Mouse (Mus musculus): ENCODE results near the gene Mns1. TPM values are rescaled to one million over a fixed set of nuclear protein-coding genes. Genes with fewer than 3 reads are reported as not detected.
"Not testable (repeated sequence)": the region's sequence is repeated elsewhere in the genome, so short reads cannot be mapped to it uniquely, and the experiment has no call there.

The Mns1 gene
- total RNA-seq, 2 experiments from 2014 or later, result 146 to 177 TPM

DNA sequence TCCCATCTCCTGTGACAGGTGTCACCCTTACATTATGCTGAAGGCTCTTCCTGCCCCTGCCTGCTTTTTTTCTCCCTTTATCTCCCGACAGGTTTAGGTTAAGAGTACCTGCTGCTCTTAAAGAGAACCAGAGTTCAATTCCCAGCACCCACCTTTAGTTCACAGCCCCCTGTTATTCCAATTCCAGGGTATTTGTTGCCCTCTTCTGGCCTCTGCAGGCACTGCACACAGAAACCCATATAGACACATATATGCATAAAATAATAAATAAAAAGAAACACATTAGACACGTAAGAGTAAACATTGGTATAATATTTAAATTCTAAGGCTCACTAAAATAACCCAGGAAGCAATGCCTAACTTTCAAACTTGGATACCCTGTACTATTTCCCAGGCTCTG, 15.1 kb upstream of the Mns1 start:
- ATAC-seq (replicated peaks; ENCODE audit: low FRiP score, poor library complexity, severe bottlenecking), result no peak

DNA sequence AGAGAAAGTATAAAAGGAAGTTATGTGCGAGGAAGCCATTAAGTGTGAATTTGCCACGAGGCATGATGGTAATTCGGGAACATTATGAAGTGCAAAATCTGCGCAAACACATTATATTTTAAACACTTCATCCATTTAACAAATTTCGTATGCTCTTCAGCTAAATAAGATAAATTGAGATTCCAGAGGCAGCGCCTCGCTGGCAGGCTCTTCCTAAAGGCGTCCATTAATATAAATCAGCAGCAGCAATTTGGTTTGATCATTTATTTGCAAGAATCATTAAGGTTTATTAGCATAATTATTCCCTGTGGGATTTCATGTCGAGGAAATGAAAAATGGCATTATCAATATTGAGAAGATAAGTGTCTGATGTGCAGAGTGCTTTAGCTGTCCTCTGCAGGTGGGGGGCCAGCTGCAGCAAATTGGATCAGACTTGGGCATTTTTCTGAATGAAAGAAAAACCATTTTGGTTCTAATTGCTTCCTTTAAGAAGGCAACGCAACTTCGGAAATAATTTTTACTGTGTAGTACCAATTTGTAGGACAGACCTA, 12.4 kb upstream of the Mns1 start:
- ATAC-seq (replicated peaks; ENCODE audit: low FRiP score, poor library complexity, severe bottlenecking), result no peak

DNA sequence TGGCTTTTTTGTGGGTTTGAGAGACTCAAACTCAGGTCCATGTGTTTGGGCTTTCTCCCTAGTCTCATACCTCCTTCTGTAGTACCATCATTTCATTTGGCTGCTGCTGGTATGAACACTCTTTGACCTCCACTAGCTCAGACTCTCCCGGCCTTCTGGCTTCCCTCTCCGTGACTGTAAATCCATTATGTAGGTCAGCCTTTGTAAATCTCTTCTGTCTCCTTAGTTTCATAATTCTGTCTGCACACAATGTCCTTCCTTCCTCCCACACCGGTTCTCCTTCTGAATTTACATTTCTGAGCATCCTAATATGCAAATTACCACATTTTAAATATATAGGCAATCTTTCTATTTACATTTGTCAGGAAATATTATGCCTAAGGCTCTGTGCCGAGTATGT, 9.9 kb upstream of the Mns1 start:
- ATAC-seq (replicated peaks; ENCODE audit: low FRiP score, poor library complexity, severe bottlenecking), result no peak

- no peak for ATAC-seq (replicated peaks; ENCODE audit: low FRiP score, poor library complexity, severe bottlenecking)
Measured at GRCm38 (mm10) chr9:72434876-72435275, 2.9 kb upstream of the Mns1 start.

GRCm38 (mm10) chr9:72438749-72439148, 938 bp downstream of the Mns1 start:
- ATAC-seq (replicated peaks; ENCODE audit: low FRiP score, poor library complexity, severe bottlenecking), result no peak

- ATAC-seq (replicated peaks; ENCODE audit: low FRiP score, poor library complexity, severe bottlenecking), result no peak
Measured at GRCm38 (mm10) chr9:72440358-72440757, 2.5 kb downstream of the Mns1 start.

DNA sequence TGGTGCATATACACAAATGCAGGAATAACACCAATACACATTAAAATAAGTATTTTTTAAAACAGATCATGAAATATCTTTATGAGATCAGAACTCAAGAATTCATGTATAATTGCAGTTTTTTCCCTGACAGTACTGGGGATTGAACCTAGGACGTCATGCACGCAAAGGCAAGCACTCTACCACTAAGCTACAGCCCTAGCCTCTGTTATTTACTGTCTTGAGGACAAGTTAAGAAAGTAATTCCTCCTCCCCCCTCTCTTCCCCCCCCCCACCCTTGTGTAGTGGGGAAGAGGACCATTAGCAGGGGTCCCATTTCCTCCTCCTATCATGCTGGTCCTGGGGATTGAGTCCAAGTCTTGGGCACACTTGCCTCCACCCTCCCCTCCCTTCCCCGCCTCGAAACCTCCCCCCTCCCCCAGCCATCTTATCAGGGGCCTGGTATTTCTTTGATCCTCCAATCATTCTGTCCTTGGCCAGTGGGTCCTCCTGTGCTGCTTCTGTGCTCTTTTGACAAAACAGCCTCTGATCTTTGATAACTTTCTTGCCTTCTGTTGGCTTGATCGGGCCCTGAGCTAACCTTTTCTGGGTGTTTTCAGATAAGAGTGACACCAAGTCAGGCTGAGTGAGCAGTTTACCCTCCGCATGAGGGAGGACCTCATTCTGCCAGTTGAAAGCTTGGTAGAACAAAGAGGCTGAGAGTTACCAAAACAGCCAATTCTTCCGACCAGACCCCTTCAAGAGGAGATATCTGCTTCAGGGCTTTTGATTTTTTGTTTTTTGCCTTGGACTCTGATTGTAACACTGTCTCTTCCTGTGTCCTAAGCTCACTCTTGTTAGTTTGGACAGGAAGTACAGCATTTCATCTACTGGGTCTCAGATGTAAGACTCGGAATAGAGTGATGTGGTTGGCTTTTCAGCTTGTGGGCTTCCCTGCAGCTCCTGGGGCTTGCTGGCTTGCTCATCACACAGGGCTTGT, 3.4 kb downstream of the Mns1 start:
- ATAC-seq (replicated peaks; ENCODE audit: low FRiP score, poor library complexity, severe bottlenecking), result peak; percentile 17

- no peak for ATAC-seq (replicated peaks; ENCODE audit: low FRiP score, poor library complexity, severe bottlenecking)
Measured at GRCm38 (mm10) chr9:72441927-72442715, 4.3 kb downstream of the Mns1 start.

DNA sequence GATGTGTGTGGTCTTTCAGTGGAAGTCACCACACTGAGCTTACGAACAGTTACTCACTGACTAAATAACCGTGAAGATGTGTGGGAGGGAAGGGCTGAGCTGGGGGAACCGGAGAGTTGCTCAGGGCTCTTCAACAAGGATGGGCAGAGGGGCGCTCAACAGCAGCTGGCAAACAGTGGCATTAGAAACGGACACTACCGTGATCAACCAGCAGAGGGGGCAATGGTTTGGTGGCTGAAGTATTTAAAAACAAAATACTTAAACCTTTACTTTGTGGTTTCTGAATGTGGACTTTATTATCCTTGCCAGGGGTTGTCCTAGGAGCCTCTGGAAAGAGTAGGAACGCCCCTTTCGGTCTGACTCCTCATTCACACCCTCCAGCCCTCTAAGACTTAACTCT, 10.2 kb downstream of the Mns1 start:
- peak; percentile 56 for ATAC-seq (replicated peaks; ENCODE audit: low FRiP score, poor library complexity, severe bottlenecking)

- ATAC-seq (replicated peaks; ENCODE audit: low FRiP score, poor library complexity, severe bottlenecking), result peak; percentile 84
Measured at GRCm38 (mm10) chr9:72449367-72449766, 11.6 kb downstream of the Mns1 start.

GRCm38 (mm10) chr9:72449841-72450240, 12.0 kb downstream of the Mns1 start:
- 0 out of 2 replicates have a peak, but pooled peaks have one; percentile 12 for ATAC-seq (replicated peaks; ENCODE audit: low FRiP score, poor library complexity, severe bottlenecking)

DNA sequence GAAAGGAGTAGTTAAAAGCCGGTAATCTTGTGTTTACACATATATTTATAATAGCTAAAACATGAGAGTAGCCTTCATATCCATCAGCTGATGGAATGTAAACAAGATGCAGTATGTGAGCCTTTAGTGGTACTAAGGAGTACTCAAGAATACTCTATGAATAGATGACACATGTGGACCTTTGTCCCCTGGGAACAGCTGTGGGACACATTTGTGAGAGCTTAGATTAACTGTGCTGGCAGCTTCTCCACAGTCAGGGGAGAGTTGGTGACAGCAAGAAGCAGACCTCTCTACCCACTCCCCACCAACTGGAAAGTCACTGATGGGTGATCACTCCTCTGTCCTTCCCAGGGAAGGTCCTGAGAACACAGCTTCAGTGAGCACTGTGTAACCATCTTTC, 12.6 kb downstream of the Mns1 start:
- ATAC-seq (replicated peaks; ENCODE audit: low FRiP score, poor library complexity, severe bottlenecking), result no peak

DNA sequence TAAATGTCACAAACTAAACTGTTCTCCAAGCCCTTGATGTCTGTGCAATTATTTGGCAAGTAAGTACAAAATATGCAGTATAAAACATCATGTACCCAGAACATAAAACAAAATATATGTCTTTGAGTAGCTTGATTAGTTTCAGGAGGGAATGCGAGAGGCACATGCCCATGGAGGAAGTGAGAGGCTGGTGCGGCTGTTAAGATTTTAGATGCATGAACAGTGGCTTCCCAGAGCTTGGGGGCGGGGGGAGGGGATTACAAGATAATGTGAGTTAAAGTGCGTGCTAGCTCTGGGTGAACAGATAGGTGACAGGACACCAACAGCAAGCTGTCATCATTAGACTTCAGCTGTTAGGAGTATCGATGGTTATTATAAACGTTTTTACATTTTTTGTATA, 13.3 kb downstream of the Mns1 start:
- no peak for ATAC-seq (replicated peaks; ENCODE audit: low FRiP score, poor library complexity, severe bottlenecking)

DNA sequence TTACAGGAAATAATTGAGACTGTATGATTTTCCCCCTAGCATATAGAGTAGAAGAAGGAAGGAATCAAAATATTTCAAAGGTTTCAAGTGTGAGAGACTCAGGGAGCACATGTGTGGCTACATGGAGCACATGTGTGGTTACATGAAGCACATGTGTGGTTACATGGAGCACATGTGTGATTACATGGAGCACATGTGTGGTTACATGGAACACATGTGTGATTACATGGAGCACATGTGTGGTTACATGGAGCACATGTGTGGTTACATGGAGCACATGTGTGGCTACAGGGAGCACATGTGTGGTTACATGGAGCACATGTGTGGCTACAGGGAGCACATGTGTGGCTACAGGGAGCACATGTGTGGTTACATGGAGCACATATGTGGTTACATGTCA, 16.5 kb downstream of the Mns1 start:
- not testable (repeated sequence) for ATAC-seq (replicated peaks; ENCODE audit: low FRiP score, poor library complexity, severe bottlenecking)

GRCm38 (mm10) chr9:72456374-72456773, 18.6 kb downstream of the Mns1 start:
- no peak for ATAC-seq (replicated peaks; ENCODE audit: low FRiP score, poor library complexity, severe bottlenecking)

GRCm38 (mm10) chr9:72458233-72458632, 20.4 kb downstream of the Mns1 start:
- ATAC-seq (replicated peaks; ENCODE audit: low FRiP score, poor library complexity, severe bottlenecking), result peak; percentile 82

DNA sequence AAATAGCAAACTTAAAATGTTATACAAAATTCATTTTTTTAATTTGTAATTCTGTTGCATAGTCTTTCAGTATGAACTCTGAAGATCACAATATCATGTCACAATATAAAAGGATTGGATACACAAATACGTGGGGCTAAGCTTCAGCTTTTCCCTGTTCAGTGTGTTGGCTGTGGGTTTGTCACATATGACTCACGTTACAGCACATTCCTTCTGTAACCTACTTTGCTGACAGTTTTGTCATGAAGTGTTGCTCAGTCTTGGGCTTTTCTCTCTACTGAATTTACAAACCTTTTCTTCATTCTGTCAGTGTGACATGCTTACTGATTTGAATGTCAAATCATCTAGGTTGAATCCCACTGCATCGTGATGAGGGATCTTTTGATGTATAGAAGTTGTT, 21.9 kb downstream of the Mns1 start:
- no peak for ATAC-seq (replicated peaks; ENCODE audit: low FRiP score, poor library complexity, severe bottlenecking)

GRCm38 (mm10) chr9:72460767-72461166, 23.0 kb downstream of the Mns1 start:
- no peak for ATAC-seq (replicated peaks; ENCODE audit: low FRiP score, poor library complexity, severe bottlenecking)

- ATAC-seq (replicated peaks; ENCODE audit: low FRiP score, poor library complexity, severe bottlenecking), result no peak
Measured at GRCm38 (mm10) chr9:72462427-72462826, 24.6 kb downstream of the Mns1 start.

DNA sequence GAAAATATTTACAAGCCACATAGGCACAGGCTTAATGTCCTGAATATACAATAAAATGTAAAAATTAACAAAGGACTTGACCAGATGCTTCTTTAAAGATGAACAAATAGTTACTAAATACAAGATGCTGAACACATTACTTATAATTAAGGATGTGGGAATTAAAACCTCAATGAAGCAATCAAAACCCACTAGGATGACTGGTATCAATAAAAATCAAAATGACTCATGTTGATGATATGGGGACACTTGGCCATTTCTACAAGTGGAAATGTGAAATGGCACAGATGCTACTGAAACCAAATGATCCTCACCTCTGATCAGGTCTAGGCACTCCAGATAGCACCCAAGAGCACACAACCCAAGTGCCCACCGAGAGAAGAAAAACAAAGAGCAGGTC, 27.0 kb downstream of the Mns1 start:
- ATAC-seq (replicated peaks; ENCODE audit: low FRiP score, poor library complexity, severe bottlenecking), result no peak

All from erythroid progenitor cell, adult 5-6 weeks (primary cell).